Mouse (Mus musculus) limb, embryonic 14.5 days (tissue): ENCODE results near the gene Ankrd53. TPM values are rescaled to one million over a fixed set of nuclear protein-coding genes. Genes with fewer than 3 reads are reported as not detected.

ENCODE experiments used
- ATAC-seq: fragments of 200-750 bp; cut with Nextera tagmentation; 2 replicates; pipeline ENCODE4 v1.8.0; 2017; ENCODE audit warnings: low read depth, moderate number of reproducible peaks, moderate TSS enrichment; ENCODE audit not compliant: low FRiP score
- DNase-seq: peaks from one replicate; pipeline ENCODE4 v3.0.0-alpha.2; 2015; ENCODE audit warnings: low spot score
- H3K27ac ChIP-seq: fragments of 300-500 bp; sonication (generic); replicated peaks from 2 replicates; pipeline ENCODE4 v1.5.1; 2014; ENCODE audit warnings: low read depth, mild to moderate bottlenecking, low read length, moderate library complexity, mixed read lengths
- H3K27me3 ChIP-seq: fragments of 300-500 bp; sonication (generic); 2 replicates; pipeline ENCODE4 v1.6.1; 2014; ENCODE audit warnings: low read length, mixed read lengths; ENCODE audit not compliant: control insufficient read depth, insufficient read depth
- H3K36me3 ChIP-seq: fragments of 300-500 bp; sonication (generic); 2 replicates; pipeline ENCODE4 v1.6.1; 2014; ENCODE audit warnings: mild to moderate bottlenecking, low read length, moderate library complexity, mixed read lengths; ENCODE audit not compliant: control insufficient read depth, insufficient read depth
- H3K4me1 ChIP-seq: fragments of 300-500 bp; sonication (generic); 2 replicates; pipeline ENCODE4 v1.6.1; 2014; ENCODE audit warnings: antibody characterized with exemption, low read length, mixed read lengths; ENCODE audit not compliant: control insufficient read depth, insufficient read depth
- H3K4me2 ChIP-seq: fragments of 300-500 bp; sonication (generic); replicated peaks from 2 replicates; pipeline ENCODE4 v1.6.1; 2014; ENCODE audit warnings: low read depth, mild to moderate bottlenecking, low read length, moderate library complexity; ENCODE audit not compliant: severe bottlenecking
- H3K4me3 ChIP-seq: fragments of 300-500 bp; sonication (generic); replicated peaks from 2 replicates; pipeline ENCODE4 v1.5.1; 2014; ENCODE audit warnings: low read length
- H3K9ac ChIP-seq: fragments of 300-500 bp; sonication (generic); 2 replicates; pipeline ENCODE4 v1.6.1; 2014; ENCODE audit warnings: mild to moderate bottlenecking, low read depth, low read length, moderate library complexity; ENCODE audit not compliant: severe bottlenecking
- H3K9me3 ChIP-seq: fragments of 300-500 bp; sonication (generic); 2 replicates; pipeline ENCODE4 v1.6.1; 2016; ENCODE audit warnings: low read length; ENCODE audit not compliant: control insufficient read depth
- POLR2A ChIP-seq: fragments of 200-500 bp; IDR thresholded peaks from 2 replicates; pipeline ENCODE4 v1.8.0; 2012; ENCODE audit warnings: inconsistent platforms, mild to moderate bottlenecking, moderate library complexity, borderline replicate concordance; ENCODE audit not compliant: insufficient read depth, insufficient read length; ENCODE audit errors: extremely low read depth
- WGBS: fragments of 180-500 bp; shearing (Covaris S2); extraction: QIAGEN DNeasy Blood & Tissue Kit; methylation state at CpG from one replicate; pipeline ENCODE4 v1.1.7; 2014; 5-methylcytosine and 5-hydroxymethylcytosine counted together
- polyA plus RNA-seq, 2 experiments: library from polyadenylated mRNA; depleted of rRNA in 1 of 2; stranded (reverse) in 1 of 2; unstranded in 1 of 2; fragments of >200 nt; fragmentation: Nextera tagmentation in 1 of 2; extraction: Ambion mirVana in 1 of 2; gene quantifications; 2 replicates each; pipeline versions ENCODE4 v1.2.1 to v1.2.3; 2012 to 2014

Ankrd53 gene
- polyA plus RNA-seq, 2 experiments = not detected

DNA sequence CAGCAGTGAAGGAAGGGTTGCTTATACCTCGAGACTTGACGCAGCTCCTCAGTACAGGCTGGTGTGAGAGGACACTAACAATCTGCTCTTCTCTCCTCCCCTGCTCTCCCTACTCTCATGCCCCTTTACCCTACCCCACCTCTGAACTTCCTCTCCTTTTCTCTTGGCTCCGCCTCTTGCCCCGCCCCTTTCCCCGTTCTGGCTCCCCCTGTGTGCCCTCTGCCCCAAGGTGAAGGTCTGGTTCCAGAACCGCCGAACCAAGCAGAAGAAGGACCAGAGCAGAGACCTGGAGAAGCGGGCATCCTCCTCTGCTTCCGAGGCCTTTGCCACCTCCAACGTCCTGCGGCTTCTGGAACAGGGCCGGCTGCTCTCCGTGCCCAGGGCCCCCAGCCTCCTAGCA is 25.1 kb upstream of the Ankrd53 start:
- ATAC-seq (no peak), DNase-seq (no peak)
- H3K27ac ChIP-seq = no peak overlapping the region
- peaks cover 7% of the 10 kb centered on the region for H3K4me1 ChIP-seq
- no peak overlapping the region for H3K4me2 ChIP-seq
- no peaks in the 10 kb centered on the region for H3K9me3 ChIP-seq
- H3K4me3 ChIP-seq = no peak overlapping the region
- TF ChIP-seq POLR2A = no peak
- H3K36me3 ChIP-seq = no peaks in the 10 kb centered on the region
- no peaks in the 10 kb centered on the region for H3K27me3 ChIP-seq
- WGBS = 37% methylated on average over 13 of the region's 13 CpGs
- no peak overlapping the region for H3K9ac ChIP-seq

DNA sequence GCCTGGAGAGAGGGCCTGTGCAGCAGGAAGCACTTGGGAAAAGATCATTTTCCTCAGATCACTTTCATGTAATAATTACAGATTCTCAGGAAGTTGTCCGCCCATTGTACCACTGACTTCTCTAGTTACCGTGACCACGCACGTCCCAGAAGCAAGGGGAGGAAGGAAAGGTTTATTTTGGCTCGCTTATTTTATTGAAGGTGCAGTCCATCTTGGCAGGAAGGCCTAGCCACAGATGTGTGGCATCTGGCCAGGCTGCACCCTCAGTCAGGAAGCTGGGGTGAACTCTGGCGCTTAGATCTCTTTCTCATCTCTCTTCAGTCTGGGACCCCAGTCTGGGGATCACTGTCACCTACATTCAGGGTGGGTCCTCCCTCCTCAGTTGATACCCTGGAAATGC is 23.8 kb upstream of the Ankrd53 start:
- DNase-seq (peak; percentile 32), ATAC-seq (no peak)
- Histone ChIP-seq H3K27ac (no peak overlapping the region), H3K4me1 (peaks cover 7% of the 10 kb centered on the region), H3K9ac (no peak overlapping the region), H3K4me3 (no peak overlapping the region), H3K9me3 (no peaks in the 10 kb centered on the region), H3K4me2 (no peak overlapping the region), H3K27me3 (no peaks in the 10 kb centered on the region), H3K36me3 (no peaks in the 10 kb centered on the region)
- TF ChIP-seq POLR2A = no peak
- WGBS = 52% methylated on average over 6 of the region's 6 CpGs

DNA sequence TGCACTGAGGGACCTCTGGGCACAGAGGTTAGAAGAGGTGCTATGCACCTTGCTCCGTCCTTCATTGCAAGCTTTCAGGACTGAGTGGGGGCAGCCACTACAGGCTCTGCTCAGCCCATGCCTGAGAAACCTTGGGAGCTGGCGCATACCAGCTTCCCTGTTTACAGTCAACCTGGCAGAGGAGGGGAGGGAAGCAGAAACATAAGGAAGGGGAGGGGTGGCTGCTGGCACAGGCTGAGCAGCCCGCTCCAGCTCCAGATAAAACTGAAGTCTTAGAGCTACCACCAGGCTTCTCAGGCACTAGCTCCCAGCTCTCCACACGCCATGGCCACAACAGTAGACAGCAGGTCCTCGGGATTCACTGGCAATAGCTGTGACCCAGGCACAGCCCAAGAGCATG is 19.7 kb upstream of the Ankrd53 start, which contains the start of gene Atp6v1b1:
Gene Atp6v1b1 (plus strand): TSS at position 230 of the 400 bp plus-strand sequence.
- Histone ChIP-seq H3K9me3 (no peaks in the 10 kb centered on the region), H3K36me3 (no peaks in the 10 kb centered on the region), H3K4me1 (peaks cover 7% of the 10 kb centered on the region), H3K27me3 (no peaks in the 10 kb centered on the region), H3K9ac (no peak within 1 kb of the TSS), H3K4me2 (no peak within 1 kb of the TSS), H3K4me3 (no peak within 1 kb of the TSS), H3K27ac (no peak within 1 kb of the TSS)
- no peak for TF ChIP-seq POLR2A
- no peak for ATAC-seq
- DNase-seq = no peak
- WGBS = 71% methylated on average over 5 of the region's 5 CpGs

DNA sequence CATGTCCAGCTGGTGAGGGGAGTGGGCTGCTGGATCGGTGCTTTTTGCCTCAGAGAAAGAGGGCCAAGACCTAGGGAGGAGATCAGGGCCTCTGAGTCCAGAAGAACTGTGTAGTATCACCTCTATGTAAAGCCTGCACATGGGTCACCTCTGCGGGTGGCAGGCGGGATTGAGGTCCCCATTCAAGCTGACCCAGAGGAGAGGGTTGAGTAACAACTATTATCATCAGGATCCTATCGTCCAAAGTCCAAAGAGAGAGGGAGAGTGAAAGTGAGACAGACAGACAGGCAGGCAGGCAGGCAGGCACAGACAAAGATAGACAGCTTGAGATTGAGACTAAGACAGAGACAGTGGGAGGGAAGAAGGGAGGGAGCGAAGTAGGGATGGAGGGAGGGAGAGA is 19.2 kb upstream of the Ankrd53 start:
- Histone ChIP-seq H3K4me1 (peaks cover 7% of the 10 kb centered on the region), H3K9ac (no peak overlapping the region), H3K4me2 (no peak overlapping the region), H3K36me3 (no peaks in the 10 kb centered on the region), H3K9me3 (no peaks in the 10 kb centered on the region), H3K4me3 (no peak overlapping the region), H3K27ac (no peak overlapping the region), H3K27me3 (no peaks in the 10 kb centered on the region)
- no peak for TF ChIP-seq POLR2A
- ATAC-seq (no peak), DNase-seq (no peak)
- WGBS = 65% methylated on average over 5 of the region's 5 CpGs

DNA sequence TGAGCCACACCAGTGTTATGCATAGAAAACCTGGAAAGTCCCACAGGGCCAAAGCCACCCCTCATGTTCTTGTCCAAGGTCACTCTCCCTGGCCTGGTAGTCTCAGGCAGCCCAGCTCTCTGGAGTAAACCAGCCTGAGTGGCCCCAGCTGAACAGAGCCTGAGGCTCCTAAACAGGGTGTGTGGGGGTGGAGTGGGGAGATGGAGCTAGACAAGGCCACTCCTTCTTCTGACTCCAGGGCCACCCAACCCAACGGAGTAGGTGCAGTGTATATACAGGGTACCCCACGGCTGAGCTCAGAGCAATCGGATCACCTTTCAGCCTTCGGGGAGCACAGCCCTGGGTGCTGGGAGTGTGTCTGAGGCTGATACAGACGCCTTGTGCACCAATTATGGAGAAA is 18.3 kb upstream of the Ankrd53 start:
- ATAC-seq (no peak), DNase-seq (no peak)
- Histone ChIP-seq H3K9ac (no peak overlapping the region), H3K27ac (no peak overlapping the region), H3K27me3 (no peaks in the 10 kb centered on the region), H3K4me1 (no peaks in the 10 kb centered on the region), H3K4me3 (no peak overlapping the region), H3K4me2 (no peak overlapping the region), H3K36me3 (no peaks in the 10 kb centered on the region), H3K9me3 (no peaks in the 10 kb centered on the region)
- TF ChIP-seq POLR2A = no peak
- 65% methylated on average over 5 of the region's 5 CpGs for WGBS

DNA sequence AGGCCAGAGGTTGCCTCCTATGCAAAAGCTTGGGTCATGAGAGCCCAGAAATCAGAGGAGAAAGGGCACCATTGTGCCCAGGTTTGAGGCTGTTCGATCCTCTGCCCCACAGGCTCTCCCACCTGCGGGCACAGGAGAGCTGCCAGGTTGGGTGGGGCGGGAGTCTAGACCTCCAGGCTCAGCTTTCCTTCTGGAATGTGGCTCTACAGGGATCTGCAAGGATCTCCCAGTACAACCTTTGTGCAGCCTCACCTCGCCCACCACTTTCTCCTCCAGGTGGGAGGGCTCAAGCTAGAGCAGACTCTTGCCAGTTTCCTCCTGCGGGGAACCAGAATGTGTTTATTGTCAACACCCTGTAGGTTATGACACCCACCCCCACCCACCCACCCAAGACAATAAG is 17.9 kb upstream of the Ankrd53 start:
- WGBS = 54% methylated on average over 5 of the region's 5 CpGs
- no peak for TF ChIP-seq POLR2A
- Histone ChIP-seq H3K4me2 (no peak overlapping the region), H3K27ac (no peak overlapping the region), H3K4me1 (no peaks in the 10 kb centered on the region), H3K4me3 (no peak overlapping the region), H3K27me3 (no peaks in the 10 kb centered on the region), H3K9ac (no peak overlapping the region), H3K36me3 (no peaks in the 10 kb centered on the region), H3K9me3 (no peaks in the 10 kb centered on the region)
- DNase-seq (no peak), ATAC-seq (no peak)
